Mouse (Mus musculus) liver, adult 2 months (tissue): ENCODE measurements around the gene Brinp1. TPM values are rescaled to one million over a fixed set of nuclear protein-coding genes. Genes with fewer than 3 reads are reported as not detected.

Experiments
- DNase-seq: peaks from one replicate; pipeline ENCODE4 v3.0.0-alpha.2; 2011; ENCODE audit warnings: low read depth, low spot score; ENCODE audit errors: extremely low read depth
- H3K27ac ChIP-seq: fragments of 200-500 bp; replicated peaks from 2 replicates; pipeline ENCODE4 v1.5.1; 2012; ENCODE audit warnings: low read depth, mild to moderate bottlenecking, control low read depth, inconsistent platforms, low read length; ENCODE audit not compliant: insufficient read depth
- H3K27me3 ChIP-seq: fragments of 200-500 bp; 2 replicates; pipeline ENCODE4 v1.6.1; 2012; ENCODE audit warnings: mild to moderate bottlenecking, moderate library complexity, low read length, inconsistent platforms; ENCODE audit not compliant: control insufficient read depth, insufficient read depth
- H3K36me3 ChIP-seq: fragments of 200-500 bp; 2 replicates; pipeline ENCODE4 v1.6.1; 2012; ENCODE audit warnings: low read length, inconsistent platforms; ENCODE audit not compliant: control insufficient read depth, insufficient read depth
- H3K4me1 ChIP-seq: fragments of 200-500 bp; 2 replicates; pipeline ENCODE4 v1.6.1; 2011; ENCODE audit warnings: low read length; ENCODE audit not compliant: control insufficient read depth, insufficient read depth
- H3K4me3 ChIP-seq: fragments of 200-500 bp; 2 replicates; pipeline ENCODE4 v1.5.1; 2011; ENCODE audit warnings: low read depth, mild to moderate bottlenecking, control low read depth, low read length, moderate library complexity; ENCODE audit not compliant: insufficient read depth
- H3K79me2 ChIP-seq: fragments of 200-500 bp; 2 replicates; pipeline ENCODE4 v1.6.1; 2012; ENCODE audit warnings: inconsistent platforms, mild to moderate bottlenecking, low read length, moderate library complexity; ENCODE audit not compliant: control insufficient read depth, insufficient read depth
- H3K9ac ChIP-seq: fragments of 200-500 bp; 2 replicates; pipeline ENCODE4 v1.6.1; 2012; ENCODE audit warnings: low read depth, mild to moderate bottlenecking, control low read depth, inconsistent platforms, low read length
- CTCF ChIP-seq: fragments of 200-500 bp; IDR thresholded peaks from 2 replicates; pipeline ENCODE4 v1.5.1; 2011; ENCODE audit warnings: low read depth, low read length, control low read depth
- POLR2A ChIP-seq: fragments of 200-500 bp; IDR thresholded peaks from 2 replicates; pipeline ENCODE4 v1.6.1; 2011; ENCODE audit warnings: low read length, control low read depth; ENCODE audit not compliant: insufficient read depth; ENCODE audit errors: extremely low read depth
- WGBS: fragments of 180-500 bp; shearing (Covaris S2); methylation state at CpG from one replicate; pipeline ENCODE4 v1.1.7; 2018; 5-methylcytosine and 5-hydroxymethylcytosine counted together
- polyA plus RNA-seq: library from polyadenylated mRNA; depleted of rRNA; stranded (reverse); fragments of >200 nt; gene quantifications from 2 replicates; pipeline ENCODE4 v1.2.3, GENCODE M21; 2012; rRNA removed
- total RNA-seq: library from RNA; depleted of rRNA; stranded (reverse); fragments of >200 nt; gene quantifications from 2 replicates; pipeline ENCODE4 v1.2.3, GENCODE M21; 2014; rRNA removed

The Brinp1 gene
- total RNA-seq (0.07 TPM in 1 of 2 replicates, not detected in the other), polyA plus RNA-seq (not detected in 2 replicates)

- Histone ChIP-seq H3K9ac (no peak within 1 kb of the TSS), H3K27me3 (peaks cover 5% of the 10 kb centered on the region; the same call in 1 of the 2 replicates), H3K4me1 (no peaks in the 10 kb centered on the region), H3K79me2 (no peaks in the 10 kb centered on the region), H3K36me3 (no peaks in the 10 kb centered on the region), H3K4me3 (no peak within 1 kb of the TSS), H3K27ac (no peak within 1 kb of the TSS)
- TF ChIP-seq POLR2A (no peak), CTCF (no peak)
- DNase-seq = no peak
- 2% methylated on average over 33 of the region's 33 CpGs for WGBS
Measured at GRCm38 (mm10) chr4:68954322-68954901, at the start of gene Brinp1. Gene Brinp1 (minus strand): TSS chr4:68954397.

GRCm38 (mm10) chr4:68957265-68957664, 3.1 kb upstream of the Brinp1 start:
- no peaks in the 10 kb centered on the region for H3K79me2 ChIP-seq
- H3K27ac ChIP-seq = no peak overlapping the region
- no peaks in the 10 kb centered on the region for H3K4me1 ChIP-seq
- WGBS = 56% methylated on average over 2 of the region's 2 CpGs
- no peaks in the 10 kb centered on the region for H3K36me3 ChIP-seq
- no peak for DNase-seq
- no peak overlapping the region for H3K9ac ChIP-seq
- peaks cover 5% of the 10 kb centered on the region; the same call in 1 of the 2 replicates for H3K27me3 ChIP-seq
- H3K4me3 ChIP-seq = no peak overlapping the region
- no peak for TF ChIP-seq POLR2A
- no peak for TF ChIP-seq CTCF

GRCm38 (mm10) chr4:68955621-68956020, 1.4 kb upstream of the Brinp1 start:
- Histone ChIP-seq H3K27me3 (peaks cover 5% of the 10 kb centered on the region; the same call in 1 of the 2 replicates), H3K27ac (no peak overlapping the region), H3K9ac (no peak overlapping the region), H3K79me2 (no peaks in the 10 kb centered on the region), H3K36me3 (no peaks in the 10 kb centered on the region), H3K4me3 (no peak overlapping the region), H3K4me1 (no peaks in the 10 kb centered on the region)
- TF ChIP-seq POLR2A = no peak
- no peak for TF ChIP-seq CTCF
- peak; percentile 3 for DNase-seq
- 6% methylated on average over 4 of the region's 4 CpGs for WGBS

- Histone ChIP-seq H3K27ac (no peak overlapping the region), H3K9ac (no peak overlapping the region), H3K79me2 (no peaks in the 10 kb centered on the region), H3K4me1 (no peaks in the 10 kb centered on the region), H3K27me3 (peaks cover 5% of the 10 kb centered on the region; the same call in 1 of the 2 replicates), H3K36me3 (no peaks in the 10 kb centered on the region), H3K4me3 (no peak overlapping the region)
- TF ChIP-seq CTCF = no peak
- WGBS = 3% methylated on average over 40 of the region's 40 CpGs
- DNase-seq = no peak
Measured at GRCm38 (mm10) chr4:68953667-68954321, 403 bp downstream of the Brinp1 start.

GRCm38 (mm10) chr4:68953131-68953551, 1.1 kb downstream of the Brinp1 start:
- Histone ChIP-seq H3K4me1 (no peaks in the 10 kb centered on the region), H3K9ac (no peak overlapping the region), H3K27me3 (peaks cover 5% of the 10 kb centered on the region; the same call in 1 of the 2 replicates), H3K79me2 (no peaks in the 10 kb centered on the region), H3K36me3 (no peaks in the 10 kb centered on the region), H3K27ac (no peak overlapping the region), H3K4me3 (no peak overlapping the region)
- 18% methylated on average over 8 of the region's 8 CpGs for WGBS
- no peak for TF ChIP-seq CTCF
- no peak for TF ChIP-seq POLR2A
- DNase-seq = no peak

GRCm38 (mm10) chr4:68950556-68950955, 3.6 kb downstream of the Brinp1 start:
- TF ChIP-seq POLR2A (no peak), CTCF (no peak)
- WGBS = 1% methylated on average over 2 of the region's 2 CpGs

More at GRCm38 (mm10) chr4:68950556-68950955, 3.6 kb downstream of the Brinp1 start:
- Histone ChIP-seq H3K36me3 (no peaks in the 10 kb centered on the region), H3K79me2 (no peaks in the 10 kb centered on the region), H3K9ac (no peak overlapping the region), H3K4me1 (no peaks in the 10 kb centered on the region), H3K4me3 (no peak overlapping the region), H3K27me3 (peaks cover 5% of the 10 kb centered on the region; the same call in 1 of the 2 replicates), H3K27ac (no peak overlapping the region)
- no peak for DNase-seq
